Mouse (Mus musculus): Measurements from ENCODE around the gene Prdm16. TPM values are rescaled to one million over a fixed set of nuclear protein-coding genes. Genes with fewer than 3 reads are reported as not detected.
A peak's percentile ranks its signal among the peaks of the same experiment; 100 is the strongest.

Gene Prdm16
- total RNA-seq, 2 experiments from 2014 or later: 9.8 to 13.5 TPM

DNA sequence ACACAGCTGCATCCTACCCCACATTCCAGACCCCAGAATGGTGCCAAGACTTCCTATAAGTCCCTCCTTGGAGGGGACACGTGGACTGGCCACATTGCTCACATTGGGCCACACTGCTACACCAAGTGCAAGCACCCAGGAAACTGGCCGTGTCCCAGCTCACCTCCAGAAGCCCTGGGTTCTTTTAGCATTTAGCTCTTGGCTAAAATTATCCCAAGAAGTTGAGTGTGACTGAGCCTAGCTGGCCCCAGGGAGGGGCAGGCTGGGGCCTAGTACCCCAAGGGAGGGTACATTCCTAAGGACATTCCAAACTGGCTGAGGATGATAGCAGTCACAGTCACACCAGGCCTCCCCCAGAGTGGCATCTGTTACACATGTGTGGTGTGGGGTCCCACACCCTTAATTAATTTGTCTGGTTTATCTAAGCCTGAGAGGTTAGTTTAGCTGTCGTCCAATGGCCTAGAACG, 342.9 kb downstream of the Prdm16 start:
- DNase-seq (ENCODE audit: low spot score in 2 of 2): no peak

GRCm38 (mm10) chr4:154283671-154284070, 353.0 kb downstream of the Prdm16 start:
- DNase-seq (ENCODE audit: low spot score in 2 of 2): no peak

- DNase-seq (ENCODE audit: low spot score in 2 of 2): no peak
Observed at GRCm38 (mm10) chr4:154279481-154279880, 357.2 kb downstream of the Prdm16 start.

- DNase-seq (ENCODE audit: low spot score in 2 of 2): peak; percentile 70 to 72
Observed at GRCm38 (mm10) chr4:154273000-154273399, 363.7 kb downstream of the Prdm16 start.

DNA sequence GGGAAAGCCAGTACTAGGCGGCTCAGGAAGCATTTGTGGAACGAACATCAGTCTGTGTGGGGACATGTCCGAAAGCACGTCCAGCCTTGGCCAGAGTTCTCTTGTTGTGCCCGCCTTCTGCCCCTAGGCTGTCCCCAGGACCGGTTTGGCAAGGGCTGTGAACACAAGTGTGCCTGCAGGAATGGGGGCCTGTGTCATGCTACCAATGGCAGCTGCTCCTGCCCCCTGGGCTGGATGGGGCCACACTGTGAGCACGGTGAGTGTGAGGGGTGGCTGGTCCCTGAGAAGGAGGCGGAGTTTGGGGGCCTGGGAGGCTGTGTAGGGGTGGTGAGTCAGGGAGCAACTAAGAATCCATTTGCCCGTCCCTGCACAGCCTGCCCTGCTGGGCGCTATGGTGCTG, 367.2 kb downstream of the Prdm16 start:
- DNase-seq (ENCODE audit: low spot score in 2 of 2): no peak

GRCm38 (mm10) chr4:154267511-154267910, 369.2 kb downstream of the Prdm16 start:
- no peak for DNase-seq (ENCODE audit: low spot score in 2 of 2)

Other genes starting within 250 kb of the Prdm16 start
- gene Actrt2, start 31.0 kb upstream of the Prdm16 start, total RNA-seq (2021): not detected
- 1 to 10 TPM; 3.7 to 4.9 TPM for gene Ttc34, start 200.6 kb upstream of the Prdm16 start, total RNA-seq (2021)
- gene Mmel1, start 232.7 kb upstream of the Prdm16 start, total RNA-seq (2021): under 1 TPM; 0.22 to 0.23 TPM